Mouse (Mus musculus) thymus, adult 2 months (tissue): Measurements from ENCODE around the gene Brip1. TPM values are rescaled to one million over a fixed set of nuclear protein-coding genes. Genes with fewer than 3 reads are reported as not detected.

Source experiments
- DNase-seq: peaks from one replicate; pipeline ENCODE4 v3.0.0; 2021
- H3K27ac ChIP-seq: fragments of 200-500 bp; 2 replicates; pipeline ENCODE4 v1.5.1; 2012; ENCODE audit warnings: low read length, control low read depth; ENCODE audit not compliant: control insufficient read depth, insufficient read depth
- H3K27me3 ChIP-seq: fragments of 200-500 bp; 2 replicates; pipeline ENCODE4 v1.6.1; 2012; ENCODE audit warnings: mild to moderate bottlenecking, low read length, moderate library complexity, mixed read lengths; ENCODE audit not compliant: control insufficient read depth, insufficient read depth
- H3K36me3 ChIP-seq: fragments of 200-500 bp; 2 replicates; pipeline ENCODE4 v1.6.1; 2012; ENCODE audit warnings: mild to moderate bottlenecking, low read length, moderate library complexity; ENCODE audit not compliant: control insufficient read depth, insufficient read depth
- H3K4me1 ChIP-seq: fragments of 200-500 bp; replicated peaks from 2 replicates; pipeline ENCODE4 v1.6.1; 2012; ENCODE audit warnings: low read length; ENCODE audit not compliant: control insufficient read depth, insufficient read depth
- H3K4me3 ChIP-seq: fragments of 200-500 bp; 2 replicates; pipeline ENCODE4 v1.5.1; 2012; ENCODE audit warnings: mild to moderate bottlenecking, low read length, control low read depth, moderate library complexity; ENCODE audit not compliant: control insufficient read depth, insufficient read depth
- CTCF ChIP-seq: fragments of 200-500 bp; IDR thresholded peaks from 2 replicates; pipeline ENCODE4 v1.5.1; 2012; ENCODE audit warnings: mild to moderate bottlenecking, control low read depth, low read length, moderate library complexity, borderline replicate concordance; ENCODE audit not compliant: control insufficient read depth, poor library complexity, insufficient read depth; ENCODE audit errors: extremely low read depth
- POLR2A ChIP-seq: fragments of 200-500 bp; IDR thresholded peaks from 2 replicates; pipeline ENCODE4 v1.6.1; 2012; ENCODE audit warnings: mild to moderate bottlenecking, low read length, control low read depth, moderate library complexity; ENCODE audit not compliant: control insufficient read depth, poor library complexity, insufficient read depth; ENCODE audit errors: extremely low read depth
- WGBS: fragments of 180-500 bp; shearing (Covaris S2); methylation state at CpG from one replicate; pipeline ENCODE4 v1.1.7; 2018; 5-methylcytosine and 5-hydroxymethylcytosine counted together
- polyA plus RNA-seq: library from polyadenylated mRNA; depleted of rRNA; stranded (reverse); fragments of >200 nt; gene quantifications from 2 replicates; pipeline ENCODE4 v1.2.3, GENCODE M21; 2012

Brip1 gene
- polyA plus RNA-seq, 1 experiment = 1.9 TPM

DNA sequence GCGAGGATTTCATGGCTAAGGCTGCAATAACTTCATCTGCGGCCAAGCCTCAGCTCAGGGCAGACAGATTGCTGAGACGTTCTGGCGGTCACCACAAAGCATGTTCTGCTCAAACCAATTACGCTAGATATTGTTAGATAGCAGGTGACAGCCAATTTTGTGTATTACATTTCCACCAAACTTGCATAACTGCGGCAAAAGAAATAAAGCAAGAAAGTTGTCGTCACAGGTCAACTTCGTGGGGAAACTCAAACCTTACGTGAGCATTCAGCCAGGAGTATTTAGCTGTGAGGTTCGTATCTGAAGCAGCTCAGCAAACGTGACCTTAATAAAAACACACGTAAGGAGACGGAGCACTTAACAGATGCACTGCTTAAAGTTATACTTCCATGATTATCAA is 162.3 kb downstream of the Brip1 start:
- no peaks in the 10 kb centered on the region for H3K27me3 ChIP-seq
- no peak overlapping the region for H3K27ac ChIP-seq
- no peaks in the 10 kb centered on the region for H3K36me3 ChIP-seq
- H3K4me1 ChIP-seq = no peaks in the 10 kb centered on the region
- TF ChIP-seq CTCF (no peak), POLR2A (no peak)
- H3K4me3 ChIP-seq = no peak overlapping the region
- WGBS = 91% methylated on average over 13 of the region's 13 CpGs
- DNase-seq = no peak

DNA sequence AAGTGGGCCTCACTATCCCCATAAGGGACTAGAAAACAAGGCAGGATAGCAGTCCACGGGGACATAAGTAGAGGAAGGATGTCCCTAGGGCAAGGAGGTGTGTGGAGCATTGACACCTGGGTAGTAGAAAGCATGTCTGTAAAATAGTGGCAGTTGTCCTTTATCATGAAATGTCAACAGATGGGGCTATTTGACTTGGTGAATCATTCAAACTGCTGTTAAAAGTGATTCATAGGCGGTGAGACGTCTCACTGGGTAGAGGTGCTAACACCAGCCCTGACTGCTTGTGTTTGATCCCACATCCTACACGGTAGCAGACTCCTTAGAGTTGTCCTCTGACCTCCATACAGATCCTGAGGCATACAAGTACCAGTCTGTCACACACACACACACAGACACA is 168.1 kb downstream of the Brip1 start:
- H3K36me3 ChIP-seq = no peaks in the 10 kb centered on the region
- no peak for TF ChIP-seq CTCF
- TF ChIP-seq POLR2A = no peak
- no peak for DNase-seq
- no peak overlapping the region for H3K27ac ChIP-seq
- no peaks in the 10 kb centered on the region for H3K4me1 ChIP-seq
- H3K4me3 ChIP-seq = no peak overlapping the region
- no peaks in the 10 kb centered on the region for H3K27me3 ChIP-seq
- WGBS = 54% methylated on average over 4 of the region's 4 CpGs

DNA sequence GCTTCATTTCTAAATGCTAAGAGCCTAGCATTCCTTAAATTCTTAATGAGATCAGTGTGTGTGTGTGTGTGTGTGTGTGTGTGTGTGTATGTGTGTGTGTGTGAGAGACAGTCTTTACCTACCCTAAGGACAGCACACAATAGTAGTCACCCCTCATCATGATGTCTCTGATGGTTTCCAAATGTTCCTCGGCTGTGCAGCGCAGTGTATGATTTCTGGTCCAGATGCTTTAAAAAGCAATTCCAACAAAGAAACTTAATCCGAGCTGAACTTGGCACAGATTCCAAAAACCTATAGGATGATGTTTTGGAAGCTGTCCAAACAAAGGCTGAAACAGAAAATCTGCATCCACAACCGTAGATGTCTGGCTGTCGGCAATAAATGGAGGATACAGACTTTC is 173.0 kb downstream of the Brip1 start:
- Histone ChIP-seq H3K4me1 (no peaks in the 10 kb centered on the region), H3K4me3 (no peak overlapping the region), H3K27me3 (no peaks in the 10 kb centered on the region), H3K36me3 (no peaks in the 10 kb centered on the region), H3K27ac (no peak overlapping the region)
- TF ChIP-seq POLR2A (no peak), CTCF (no peak)
- WGBS = 92% methylated on average over 5 of the region's 5 CpGs
- no peak for DNase-seq

DNA sequence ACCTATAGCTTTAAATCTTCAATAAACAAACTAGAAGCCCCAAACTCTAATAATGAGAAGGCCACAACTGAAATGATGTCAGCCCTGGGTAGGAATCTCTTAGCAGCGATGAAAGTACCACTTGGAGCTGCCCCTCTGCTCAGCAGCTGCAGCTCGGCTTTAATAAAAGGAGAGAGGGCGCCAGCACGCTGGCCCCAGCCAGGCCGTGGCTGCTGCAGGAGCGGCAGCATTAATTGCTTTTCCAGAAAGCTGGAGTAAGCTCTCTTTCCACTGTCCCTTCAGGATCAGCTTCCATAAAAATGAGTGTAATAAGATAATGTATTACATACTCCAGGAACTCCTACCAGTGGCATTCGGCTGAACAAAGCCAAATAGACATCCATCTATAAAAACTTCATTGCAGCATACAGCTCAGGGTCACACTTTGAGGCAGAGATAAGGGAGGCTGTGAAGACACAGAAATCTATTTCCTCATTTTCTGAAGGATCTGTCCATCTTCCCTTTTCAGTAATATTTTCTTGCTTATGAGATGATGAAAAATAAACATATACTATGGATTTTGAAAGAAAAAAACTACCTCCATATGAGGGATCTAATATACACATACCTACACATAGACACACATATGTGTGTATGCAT is 174.3 kb downstream of the Brip1 start:
- Histone ChIP-seq H3K27me3 (no peaks in the 10 kb centered on the region), H3K4me1 (no peaks in the 10 kb centered on the region), H3K27ac (no peak overlapping the region), H3K4me3 (no peak overlapping the region), H3K36me3 (no peaks in the 10 kb centered on the region)
- 78% methylated on average over 7 of the region's 7 CpGs for WGBS
- no peak for TF ChIP-seq CTCF
- no peak for TF ChIP-seq POLR2A
- DNase-seq = no peak

DNA sequence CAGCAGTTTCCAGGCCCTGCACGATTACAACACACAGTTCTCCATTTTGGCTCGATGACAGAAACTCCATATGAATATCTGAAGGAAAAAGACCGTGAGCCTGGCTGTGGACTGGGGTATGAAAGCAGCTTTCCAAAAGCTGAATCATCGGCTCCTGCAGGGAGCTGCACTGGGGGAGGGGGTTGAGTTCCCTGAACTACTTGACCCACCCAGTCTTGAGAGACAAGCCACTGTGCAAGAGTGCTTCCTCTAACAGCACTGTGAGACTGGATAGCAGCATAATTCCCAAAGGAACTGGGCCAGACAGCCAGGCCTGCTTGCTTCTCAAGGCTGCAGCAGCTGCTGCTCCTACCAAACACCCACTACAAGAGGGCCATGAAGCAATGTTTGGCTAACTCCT is 178.6 kb downstream of the Brip1 start:
- H3K27me3 ChIP-seq = no peaks in the 10 kb centered on the region
- H3K36me3 ChIP-seq = no peaks in the 10 kb centered on the region
- TF ChIP-seq CTCF (no peak), POLR2A (no peak)
- no peaks in the 10 kb centered on the region for H3K4me1 ChIP-seq
- no peak overlapping the region for H3K4me3 ChIP-seq
- WGBS = 84% methylated on average over 4 of the region's 4 CpGs
- DNase-seq = no peak
- no peak overlapping the region for H3K27ac ChIP-seq

DNA sequence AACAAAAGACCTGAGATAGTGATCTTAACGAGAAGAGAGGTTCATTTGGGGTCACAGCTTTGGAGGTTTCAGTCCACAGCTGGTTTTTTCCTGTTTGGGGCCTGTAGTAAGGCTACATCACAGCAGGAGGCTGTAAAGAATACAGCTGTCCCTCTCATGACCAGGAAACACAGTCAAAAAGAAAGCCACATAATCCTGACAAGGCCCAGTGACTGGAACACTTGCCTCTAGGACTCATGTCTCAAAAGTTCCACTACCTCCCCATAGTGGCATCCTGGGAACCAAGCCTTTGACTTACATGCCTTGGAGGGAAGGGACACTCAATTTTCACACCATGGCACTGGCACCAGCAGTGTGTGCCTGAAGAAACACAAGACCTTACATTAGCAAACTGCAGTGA is 181.0 kb downstream of the Brip1 start:
- Histone ChIP-seq H3K4me1 (no peaks in the 10 kb centered on the region), H3K27ac (no peak overlapping the region), H3K27me3 (no peaks in the 10 kb centered on the region), H3K36me3 (no peaks in the 10 kb centered on the region), H3K4me3 (no peak overlapping the region)
- TF ChIP-seq POLR2A (no peak), CTCF (no peak)
- DNase-seq = no peak
- WGBS = 64% methylated on average over 1 of the region's 1 CpGs

DNA sequence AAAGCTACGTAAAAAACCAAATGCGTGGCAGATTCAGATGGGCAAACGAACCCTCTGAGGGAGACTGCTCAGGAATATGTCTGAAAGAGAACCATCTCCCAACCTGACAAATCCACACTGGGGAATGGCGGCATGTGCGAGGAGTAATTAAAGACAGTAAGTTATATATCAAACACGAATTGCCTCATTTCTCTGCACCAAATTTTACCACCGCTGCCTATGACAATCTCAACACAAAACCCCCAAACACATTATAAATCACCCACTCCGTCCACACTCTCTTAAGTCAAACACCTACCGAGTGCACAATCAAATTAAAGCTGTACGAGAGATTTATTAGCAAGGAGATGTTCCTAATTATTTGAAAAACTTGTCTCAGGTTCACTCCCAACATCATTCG is 184.8 kb downstream of the Brip1 start:
- DNase-seq = no peak
- Histone ChIP-seq H3K4me3 (no peak overlapping the region), H3K27ac (no peak overlapping the region), H3K4me1 (no peaks in the 10 kb centered on the region), H3K36me3 (no peaks in the 10 kb centered on the region), H3K27me3 (no peaks in the 10 kb centered on the region)
- WGBS = 92% methylated on average over 11 of the region's 11 CpGs
- TF ChIP-seq POLR2A (no peak), CTCF (no peak)
